Mouse (Mus musculus) gastrocnemius, postnatal 4 days (tissue): ENCODE data around the gene Erf. TPM values are rescaled to one million over a fixed set of nuclear protein-coding genes. Genes with fewer than 3 reads are reported as not detected.
A peak's percentile ranks its signal among the peaks of the same experiment; 100 is the strongest.
"Not testable (repeated sequence)": the region's sequence is repeated elsewhere in the genome, so short reads cannot be mapped to it uniquely, and the experiment has no call there.

Experiments
- DNase-seq, 2 experiments: peaks; one replicate each; pipeline ENCODE4 v3.0.0; 2021 to 2022; ENCODE audit warnings: low spot score in 2 of 2, mixed read lengths in 2 of 2
- total RNA-seq, 2 experiments: library from RNA; stranded (reverse); gene quantifications; 2 replicates each; pipeline ENCODE4 v1.2.3; 2021

The Erf gene
- total RNA-seq, 2 experiments from 2014 or later: 32.7 to 34.6 TPM

GRCm38 (mm10) chr7:25269029-25269428 is 18.5 kb upstream of the Erf start:
- DNase-seq: peak in 1 of 2 experiments; percentile 14

- DNase-seq: no peak
Observed at GRCm38 (mm10) chr7:25268588-25268987, 18.0 kb upstream of the Erf start.

GRCm38 (mm10) chr7:25267751-25268463 is 17.3 kb upstream of the Erf start:
- DNase-seq: peak; percentile 96 to 99

- peak; percentile 92 to 98 for DNase-seq
Observed at GRCm38 (mm10) chr7:25267301-25267750, 16.8 kb upstream of the Erf start, which contains the start of gene Cic. Gene Cic, plus strand, starts transcription at chr7:25267704.

GRCm38 (mm10) chr7:25266180-25266962 is 15.8 kb upstream of the Erf start:
- no peak for DNase-seq

- DNase-seq: not testable (repeated sequence)
Observed at GRCm38 (mm10) chr7:25265743-25266142, 15.2 kb upstream of the Erf start.

- no peak for DNase-seq
Observed at GRCm38 (mm10) chr7:25263968-25264870, 13.7 kb upstream of the Erf start.

GRCm38 (mm10) chr7:25261896-25262295 is 11.3 kb upstream of the Erf start:
- no peak for DNase-seq

GRCm38 (mm10) chr7:25251822-25252221 is 1.3 kb upstream of the Erf start:
- no peak for DNase-seq

GRCm38 (mm10) chr7:25251071-25251791 is 670 bp upstream of the Erf start:
- peak; percentile 51 to 76 for DNase-seq

- peak; percentile 81 to 83 for DNase-seq
Observed at GRCm38 (mm10) chr7:25249314-25250140, 1.0 kb downstream of the Erf start.

- peak in 1 of 2 experiments; percentile 44 for DNase-seq
Observed at GRCm38 (mm10) chr7:25248846-25249313, 1.7 kb downstream of the Erf start.

GRCm38 (mm10) chr7:25248018-25248647 is 2.4 kb downstream of the Erf start:
- peak; percentile 29 to 47 for DNase-seq

- no peak for DNase-seq
Observed at GRCm38 (mm10) chr7:25247498-25247897, 3.1 kb downstream of the Erf start.

- no peak for DNase-seq
Observed at GRCm38 (mm10) chr7:25246759-25247137, 3.8 kb downstream of the Erf start.

- peak in 1 of 2 experiments; percentile 59 for DNase-seq
Observed at GRCm38 (mm10) chr7:25246079-25246758, 4.3 kb downstream of the Erf start.

GRCm38 (mm10) chr7:25244562-25245369 is 5.8 kb downstream of the Erf start:
- no peak for DNase-seq

GRCm38 (mm10) chr7:25243361-25243760 is 7.2 kb downstream of the Erf start:
- DNase-seq: no peak
